Mouse (Mus musculus): ENCODE data around the gene Tmem230. TPM values are rescaled to one million over a fixed set of nuclear protein-coding genes. Genes with fewer than 3 reads are reported as not detected.

The Tmem230 gene
- total and polyA plus RNA-seq, 3 experiments: 27.7 to 38.2 (median 34.7) TPM

DNA sequence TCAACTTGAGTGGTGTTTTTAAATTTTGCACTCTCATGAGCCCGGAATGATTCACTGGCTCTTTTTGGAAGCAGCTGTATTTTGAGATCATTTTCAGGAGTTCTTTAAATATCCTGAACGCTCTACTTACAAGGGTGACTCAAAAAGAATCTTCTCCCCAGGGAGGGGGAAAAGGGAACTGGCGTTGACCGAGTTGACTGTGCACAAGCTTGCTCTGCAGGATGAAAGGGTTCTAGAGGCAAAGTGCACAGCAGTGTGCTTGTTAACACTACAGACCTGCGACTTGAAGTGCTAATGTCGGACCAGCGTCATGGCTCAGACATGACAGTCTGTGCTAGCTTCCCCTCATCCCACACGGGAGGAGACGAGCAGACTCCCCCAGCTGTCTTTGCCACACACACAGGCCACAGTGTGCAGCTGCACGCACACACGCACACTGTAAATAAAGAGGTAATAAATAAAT is 26.0 kb downstream of the Tmem230 start (continued):
- TF ChIP-seq NRF1 (IDR thresholded peaks at IDR 0.05; ENCODE audit: low read depth, low read length): no peak
- TF ChIP-seq MAZ (IDR thresholded peaks at IDR 0.05; ENCODE audit: low read depth, low read length): no peak
- TF ChIP-seq NELFE (IDR thresholded peaks at IDR 0.05; ENCODE audit: low read depth, low read length): no peak
- no peak; the same call in 1 of the 2 replicates for TF ChIP-seq MXI1 (IDR thresholded peaks at IDR 0.05; ENCODE audit: low read depth, low read length)
- TF ChIP-seq MAFK (IDR thresholded peaks at IDR 0.05; ENCODE audit: insufficient replicate concordance, low read length): peak; percentile 68; the same call in 1 of the 2 replicates
- TF ChIP-seq POLR2A (IDR thresholded peaks at IDR 0.05; ENCODE audit: low read depth, low read length): no peak
- TF ChIP-seq ZNF384 (IDR thresholded peaks at IDR 0.05; ENCODE audit: low read depth, low read length): no peak
- TF ChIP-seq SIN3A (IDR thresholded peaks at IDR 0.05; ENCODE audit: low read length): peak; percentile 68; the same call in 1 of the 2 replicates
- TF ChIP-seq KAT2A (IDR thresholded peaks at IDR 0.05; ENCODE audit: insufficient replicate concordance, low read length): no peak
- no peak for TF ChIP-seq GABPA (IDR thresholded peaks at IDR 0.05; ENCODE audit: insufficient replicate concordance, low read depth, low read length)
- TF ChIP-seq JUN (IDR thresholded peaks at IDR 0.05; ENCODE audit: insufficient read depth, low read depth, low read length): peak; percentile 90
- TF ChIP-seq ELF1 (IDR thresholded peaks at IDR 0.05; ENCODE audit: low read depth, low read length): no peak
- TF ChIP-seq RAD21 (IDR thresholded peaks at IDR 0.05; ENCODE audit: low read depth, low read length): no peak; the same call in 1 of the 2 replicates
- TF ChIP-seq CHD1 (IDR thresholded peaks at IDR 0.05; ENCODE audit: low read depth, low read length): no peak
- no peak for TF ChIP-seq ZC3H11A (IDR thresholded peaks at IDR 0.05; ENCODE audit: low read depth, low read length)
- TF ChIP-seq ETS1 (conservative IDR thresholded peaks at IDR 0.05; ENCODE audit: low read depth, low read length): peak; percentile 86
- TF ChIP-seq USF1 (IDR thresholded peaks at IDR 0.05; ENCODE audit: low read depth, low read length): no peak
- TF ChIP-seq PAX5 (IDR thresholded peaks at IDR 0.05; ENCODE audit: low read length): no peak
- TF ChIP-seq USF2 (conservative IDR thresholded peaks at IDR 0.05; ENCODE audit: low read depth, low read length): no peak

DNA sequence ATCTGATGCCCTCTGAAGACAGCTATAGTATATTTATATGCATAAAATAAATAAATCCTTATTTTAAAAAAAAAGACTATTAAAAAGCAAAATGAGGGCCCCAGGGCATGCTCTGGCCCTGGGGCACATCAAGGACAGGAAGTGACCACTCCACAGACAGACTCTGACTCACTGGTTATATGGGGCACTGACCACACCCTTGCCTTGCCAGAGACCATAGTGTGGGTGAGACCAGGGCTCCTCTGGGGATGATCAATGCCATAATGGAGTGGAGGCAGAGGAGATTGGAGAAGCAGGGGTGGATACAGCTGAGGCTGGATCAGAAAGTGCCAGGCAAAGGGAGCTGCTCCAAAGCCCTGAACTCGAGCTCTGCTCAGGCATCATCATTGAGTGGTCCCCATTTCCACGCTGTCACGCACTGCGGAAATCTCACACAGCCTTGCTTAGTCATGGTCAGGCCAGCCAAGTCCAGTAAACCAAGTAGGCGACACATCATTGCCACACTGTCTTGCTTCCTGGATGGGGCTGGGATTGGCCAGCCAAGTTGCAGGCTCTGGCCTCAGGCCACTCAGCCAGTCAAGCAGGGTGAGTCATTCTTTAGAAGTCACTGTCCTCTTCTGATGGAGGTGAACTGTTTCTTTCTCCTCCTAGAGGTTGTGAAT is 35.5 kb downstream of the Tmem230 start:
- peaks cover 2 to 3% of the 10 kb centered on the region in 2 experiments; a peak in 2 of 4 replicates for H3K4me1 ChIP-seq (ENCODE audit: control insufficient read depth in 1 of 2, insufficient read depth in 2 of 2)
- H3K36me3 ChIP-seq (replicated peaks in 1 of 2; ENCODE audit: control insufficient read depth in 1 of 2, insufficient read depth in 1 of 2, low read length in 1 of 2): no peaks in the 10 kb centered on the region
- H3K4me3 ChIP-seq (replicated peaks in 1 of 3; ENCODE audit: low read depth in 2 of 3, low read length in 2 of 3, poor library complexity in 1 of 3): no peak overlapping the region
- DNase-seq (ENCODE audit: extremely low read depth): no peak
- H3K9ac ChIP-seq (ENCODE audit: insufficient read depth, low read depth): no peak overlapping the region
- H3K9me3 ChIP-seq (replicated peaks; ENCODE audit: low read length): no peaks in the 10 kb centered on the region
- no peak for TF ChIP-seq MAX (IDR thresholded peaks at IDR 0.05; ENCODE audit: low read length)
- no peak for TF ChIP-seq USF1 (IDR thresholded peaks at IDR 0.05; ENCODE audit: low read depth, low read length)
- no peak for TF ChIP-seq USF2 (conservative IDR thresholded peaks at IDR 0.05; ENCODE audit: low read depth, low read length)
- no peak overlapping the region for H3K4me2 ChIP-seq (ENCODE audit: insufficient read depth, low read depth, poor library complexity, severe bottlenecking)
- H3K79me2 ChIP-seq (replicated peaks; ENCODE audit: control insufficient read depth, extremely low read depth, insufficient read depth, poor library complexity, severe bottlenecking): no peaks in the 10 kb centered on the region
- no peaks in the 10 kb centered on the region for H3K27me3 ChIP-seq (replicated peaks)
- dilution Hi-C loops (cut with MboI; ENCODE audit: extremely low pct_ligation_motif_present, extremely low pct_unique_long_range_greater_than_20kb, low sequenced_read_pairs) (no loop called here), in situ Hi-C loops (cut with MboI; ENCODE audit: low pct_ligation_motif_present, low pct_unique_long_range_greater_than_20kb, low sequenced_read_pairs) (no loop called here)
- no peak overlapping the region for H3K27ac ChIP-seq (ENCODE audit: insufficient read depth, low read depth)

Measured in CH12.LX (cell line).